ENCODE assay signal across 9 mouse cellular contexts in the genomic region with DNA sequence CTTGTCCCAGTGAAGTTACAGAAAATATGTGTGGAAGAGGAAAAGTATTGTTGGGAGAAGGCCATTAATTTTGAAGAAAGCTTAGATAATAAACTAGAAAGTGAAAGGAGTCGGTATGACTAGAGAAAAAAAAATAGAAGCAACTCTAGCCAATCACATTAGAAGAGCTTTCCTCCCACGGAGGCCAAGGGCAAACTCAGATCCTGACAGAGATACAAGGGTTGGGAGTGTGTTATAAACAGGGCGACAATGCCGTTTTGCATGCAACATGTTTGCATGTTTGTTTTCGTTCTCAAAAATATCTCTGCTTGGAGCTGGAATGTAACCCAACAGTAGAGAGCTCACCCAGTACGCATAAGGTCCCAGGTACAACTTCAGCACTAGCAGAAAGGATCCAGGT. TPM values are rescaled to one million over a fixed set of nuclear protein-coding genes. Genes with fewer than 3 reads are reported as not detected.
"Had no signal": no experiment of that assay in that cellular context is flagged by ENCODE, and none has a peak within 500 bp of the region (broad histone marks: within the 10 kb centered on the region; RNA-seq: fewer than 3 reads in every experiment).

No protein-coding gene starts in this region.

- ATAC-seq: midbrain, embryonic 13.5 days had no signal

- DNase-seq: lung, adult 18-20 months; lung, postnatal 36 days; retina, postnatal 1 day; thymus, adult 2 months; thymus, postnatal 25 days had no signal

RNA-seq across cellular contexts. Expression of a gene that starts 17.1 kb away (rescaled TPM):
- total RNA-seq: layer of hippocampus, adult 2 months; left cerebral cortex, postnatal 36 days had no signal
- polyA plus RNA-seq: midbrain, embryonic 13.5 days; midbrain, postnatal 0 days had no signal
